Mouse (Mus musculus) bone marrow, adult 2 months (tissue): ENCODE results near the gene Slc38a2. TPM values are rescaled to one million over a fixed set of nuclear protein-coding genes. Genes with fewer than 3 reads are reported as not detected.

Source experiments
- H3K27ac ChIP-seq: fragments of 200-500 bp; 2 replicates; pipeline ENCODE4 v1.5.1; 2012; ENCODE audit warnings: low read depth, mild to moderate bottlenecking, control low read depth, inconsistent platforms, low read length; ENCODE audit not compliant: control insufficient read depth, poor library complexity, insufficient read depth
- H3K4me1 ChIP-seq: fragments of 200-500 bp; 2 replicates; pipeline ENCODE4 v1.6.1; 2011; ENCODE audit warnings: low read length; ENCODE audit not compliant: control insufficient read depth, insufficient read depth
- H3K4me3 ChIP-seq: fragments of 200-500 bp; replicated peaks from 2 replicates; pipeline ENCODE3; 2011; ENCODE audit warnings: mild to moderate bottlenecking, low read depth, low read length, control low read depth; ENCODE audit not compliant: control insufficient read depth
- CTCF ChIP-seq: fragments of 200-500 bp; IDR thresholded peaks from 2 replicates; pipeline ENCODE4 v1.5.1; 2011; ENCODE audit warnings: low read length, control low read depth; ENCODE audit not compliant: control insufficient read depth, insufficient read depth
- POLR2A ChIP-seq: fragments of 200-500 bp; IDR thresholded peaks from 2 replicates; pipeline ENCODE4 v1.6.1; 2011; ENCODE audit warnings: low read depth, mild to moderate bottlenecking, control low read depth, low read length, borderline replicate concordance; ENCODE audit not compliant: control insufficient read depth
- WGBS: fragments of 180-500 bp; shearing (Covaris S2); methylation state at CpG from one replicate; pipeline ENCODE4 v1.1.7; 2018; 5-methylcytosine and 5-hydroxymethylcytosine counted together
- polyA plus RNA-seq: library from polyadenylated mRNA; stranded (reverse); fragments of >200 nt; gene quantifications from 2 replicates; pipeline ENCODE4 v1.2.4, GENCODE M21; 2011; ENCODE audit warnings: low replicate concordance; ENCODE audit not compliant: missing spikeins, insufficient read depth, insufficient read length

Slc38a2 gene
- polyA plus RNA-seq, 1 experiment: 51.3 TPM

DNA sequence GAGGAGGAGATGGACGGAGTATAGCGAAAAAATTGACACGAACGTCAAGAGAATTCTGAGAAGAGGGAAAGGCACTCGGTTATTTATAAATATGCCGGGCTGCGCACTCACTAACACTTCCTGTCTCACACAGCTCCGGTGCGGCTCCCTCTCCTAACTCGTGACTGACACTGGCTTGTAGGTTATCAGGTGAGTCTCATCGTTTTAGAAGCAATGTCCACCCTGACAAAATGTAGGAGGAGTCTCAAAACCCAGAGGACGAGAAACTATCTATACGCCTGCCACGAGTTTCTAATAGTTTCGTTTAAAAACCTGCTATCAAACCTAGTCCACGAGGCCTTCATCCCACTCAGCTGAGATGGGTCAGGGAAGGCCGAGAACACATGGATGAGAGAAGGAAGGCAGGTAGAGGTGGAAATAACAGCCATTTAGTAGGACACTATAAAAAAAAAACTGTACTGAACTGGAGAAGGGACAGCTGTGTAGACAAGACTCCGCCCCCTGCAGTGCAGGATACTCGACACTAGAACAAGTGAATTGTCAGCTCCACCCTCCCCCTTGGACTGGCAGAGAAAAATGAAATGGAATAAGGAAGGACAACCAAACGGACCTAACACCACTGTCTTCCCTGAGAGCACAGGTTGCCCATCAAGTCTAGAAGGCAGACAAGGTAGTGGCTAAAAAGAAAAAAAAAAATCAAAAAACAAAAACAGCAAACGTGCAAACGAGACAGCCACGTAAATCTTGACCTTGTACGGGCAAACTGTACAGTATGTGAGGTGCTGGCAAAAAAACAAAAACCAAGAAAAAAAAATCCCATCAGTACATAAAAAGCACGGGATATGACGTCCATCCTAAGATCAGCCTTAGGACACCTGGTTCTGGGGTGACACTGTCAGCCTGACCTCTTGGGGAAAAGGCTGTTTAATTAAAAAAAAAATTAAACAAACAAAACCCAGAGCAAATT, 3.8 kb downstream of the Slc38a2 start:
- no peak for TF ChIP-seq POLR2A
- no peak for TF ChIP-seq CTCF
- WGBS: 60% methylated on average over 26 of the region's 26 CpGs

DNA sequence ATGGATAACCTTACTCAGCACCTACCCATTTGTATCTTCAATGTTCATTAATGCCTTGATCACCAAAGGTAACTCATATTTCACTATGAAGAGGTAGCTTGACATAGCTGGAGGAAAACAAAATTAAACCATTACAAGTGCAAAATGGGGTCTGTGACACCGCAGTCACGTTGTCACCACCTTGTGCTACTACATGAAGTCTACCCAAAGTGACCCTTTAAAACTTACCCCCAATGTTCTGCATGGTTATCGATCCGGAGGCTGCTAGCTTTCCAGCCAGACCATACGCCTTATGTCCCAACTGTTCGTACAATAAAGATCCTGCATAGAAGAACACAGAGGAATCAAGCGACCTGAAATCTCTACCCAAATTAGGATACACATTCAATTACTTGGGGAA, 4.5 kb downstream of the Slc38a2 start:
- TF ChIP-seq CTCF: no peak
- no peak for TF ChIP-seq POLR2A
- Histone ChIP-seq H3K4me1 (peaks cover 1% of the 10 kb centered on the region; the same call in 1 of the 2 replicates), H3K27ac (no peak overlapping the region), H3K4me3 (no peak overlapping the region)
- WGBS: 94% methylated on average over 7 of the region's 7 CpGs

More for the DNA sequence above, 3.8 kb downstream of the Slc38a2 start:
- peaks cover 1% of the 10 kb centered on the region; the same call in 1 of the 2 replicates for H3K4me1 ChIP-seq
- no peak overlapping the region for H3K27ac ChIP-seq
- H3K4me3 ChIP-seq: no peak overlapping the region

DNA sequence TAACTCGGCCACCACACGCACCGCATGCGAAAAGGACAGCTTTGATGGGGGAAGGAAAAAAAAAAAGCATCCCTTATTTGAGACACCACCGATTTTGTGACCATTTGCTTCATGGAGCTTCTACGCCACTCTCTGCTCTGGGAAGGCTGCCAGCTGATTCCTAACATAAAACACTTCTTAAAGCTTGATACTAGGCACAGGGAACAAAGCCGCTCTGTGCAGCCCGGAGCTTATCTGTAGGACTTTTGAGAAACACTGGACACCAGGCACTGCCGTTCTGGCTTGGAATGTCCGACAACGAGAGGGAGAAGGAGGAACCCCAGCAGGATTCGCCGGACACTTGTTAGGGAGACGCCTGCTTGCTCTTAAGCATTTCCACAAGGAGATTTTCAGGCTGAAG, 5.8 kb downstream of the Slc38a2 start:
- 94% methylated on average over 14 of the region's 14 CpGs for WGBS
- Histone ChIP-seq H3K4me3 (no peak overlapping the region), H3K4me1 (peaks cover 1% of the 10 kb centered on the region; the same call in 1 of the 2 replicates), H3K27ac (no peak overlapping the region)
- TF ChIP-seq POLR2A: no peak
- TF ChIP-seq CTCF: no peak

DNA sequence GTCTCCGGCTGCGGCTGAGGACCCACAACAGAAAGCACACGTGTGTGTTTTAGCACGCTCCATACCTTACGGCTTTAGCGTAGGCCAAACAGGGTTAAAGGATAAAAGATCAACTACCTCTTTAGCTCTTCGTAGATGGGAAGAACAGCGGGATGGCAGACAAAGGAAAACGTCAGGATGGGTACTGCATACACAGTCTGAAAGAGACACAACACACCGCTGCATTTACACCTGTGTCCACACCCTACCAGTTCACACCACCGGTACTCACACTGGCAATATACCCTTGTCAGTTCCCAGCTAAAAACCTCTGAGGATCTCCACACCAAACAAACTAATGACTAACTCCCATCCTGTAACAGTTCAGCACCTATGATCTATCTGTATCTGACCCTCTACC, 7.1 kb downstream of the Slc38a2 start:
- TF ChIP-seq POLR2A: no peak
- no peak for TF ChIP-seq CTCF
- 95% methylated on average over 11 of the region's 11 CpGs for WGBS
- Histone ChIP-seq H3K27ac (no peak overlapping the region), H3K4me3 (no peak overlapping the region), H3K4me1 (peaks cover 1% of the 10 kb centered on the region; the same call in 1 of the 2 replicates)

GRCm38 (mm10) chr15:96691381-96691780, 8.1 kb downstream of the Slc38a2 start:
- H3K27ac ChIP-seq: no peak overlapping the region
- H3K4me1 ChIP-seq: no peaks in the 10 kb centered on the region
- no peak for TF ChIP-seq CTCF
- TF ChIP-seq POLR2A: no peak
- 91% methylated on average over 15 of the region's 15 CpGs for WGBS
- no peak overlapping the region for H3K4me3 ChIP-seq

DNA sequence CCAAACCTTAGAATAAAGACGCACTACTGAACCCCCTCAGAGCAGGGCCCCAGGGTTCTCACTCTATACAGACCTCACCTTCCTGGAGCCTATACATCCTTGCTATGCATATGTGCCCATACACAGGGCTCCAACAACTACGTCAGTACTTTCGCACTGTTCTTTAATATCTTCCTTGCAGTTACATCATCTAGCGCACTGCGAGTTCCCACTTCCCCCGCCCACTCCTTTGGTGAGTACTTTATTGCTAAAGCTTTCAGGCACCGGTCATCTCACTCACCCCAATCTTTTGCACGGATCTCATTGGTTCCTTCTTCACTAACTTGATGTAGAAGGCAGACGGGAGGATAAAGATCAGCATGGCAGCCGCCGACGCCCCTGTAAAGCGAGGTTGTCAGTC, 8.7 kb downstream of the Slc38a2 start:
- H3K4me1 ChIP-seq: no peaks in the 10 kb centered on the region
- H3K27ac ChIP-seq: no peak overlapping the region
- no peak for TF ChIP-seq CTCF
- no peak for TF ChIP-seq POLR2A
- 72% methylated on average over 13 of the region's 13 CpGs for WGBS
- no peak overlapping the region for H3K4me3 ChIP-seq

DNA sequence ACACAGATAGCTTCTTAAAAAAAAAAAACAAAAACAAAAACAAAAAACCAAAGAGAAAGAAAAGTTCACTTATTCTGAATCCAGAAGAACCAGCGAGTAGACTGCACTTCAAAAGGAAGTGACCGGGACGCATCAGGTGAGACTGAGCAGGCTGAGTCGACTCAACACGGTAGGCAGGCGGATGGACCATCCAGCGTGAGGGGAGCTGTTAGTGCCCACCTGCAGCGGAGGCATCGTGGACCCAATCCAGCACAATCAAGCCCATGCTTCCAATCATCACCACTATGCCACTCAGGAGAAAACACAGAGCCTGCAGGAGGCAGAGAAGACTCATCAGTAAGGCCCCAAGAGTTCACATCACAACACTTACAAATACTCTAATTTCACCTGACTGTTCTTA, 9.6 kb downstream of the Slc38a2 start:
- TF ChIP-seq CTCF (no peak), POLR2A (no peak)

GRCm38 (mm10) chr15:96688784-96689318, 10.7 kb downstream of the Slc38a2 start:
- Histone ChIP-seq H3K4me3 (no peak overlapping the region), H3K4me1 (no peaks in the 10 kb centered on the region; the same call in 1 of the 2 replicates), H3K27ac (no peak overlapping the region)
- TF ChIP-seq CTCF (no peak), POLR2A (no peak)
- 88% methylated on average over 12 of the region's 12 CpGs for whole genome bisulfite sequencing

More for the DNA sequence above, 9.6 kb downstream of the Slc38a2 start:
- Histone ChIP-seq H3K4me1 (no peaks in the 10 kb centered on the region; the same call in 1 of the 2 replicates), H3K4me3 (no peak overlapping the region), H3K27ac (no peak overlapping the region)
- WGBS: 90% methylated on average over 9 of the region's 9 CpGs
